Mouse (Mus musculus) kidney, adult 11 months (tissue): Measurements from ENCODE around the gene Mus81.
"Not testable (repeated sequence)": the region's sequence is repeated elsewhere in the genome, so short reads cannot be mapped to it uniquely, and the experiment has no call there.

Experiments used
- DNase-seq: peaks from one replicate; pipeline ENCODE4 v3.0.0; 2022

Gene Mus81

GRCm38 (mm10) chr19:5487768-5488550 is at the start of gene Mus81:
TSS of gene Mus81 (minus strand) at chr19:5488402.
- DNase-seq: peak; percentile 98

GRCm38 (mm10) chr19:5532520-5532919 is 44.3 kb upstream of the Mus81 start:
- DNase-seq: no peak

DNA sequence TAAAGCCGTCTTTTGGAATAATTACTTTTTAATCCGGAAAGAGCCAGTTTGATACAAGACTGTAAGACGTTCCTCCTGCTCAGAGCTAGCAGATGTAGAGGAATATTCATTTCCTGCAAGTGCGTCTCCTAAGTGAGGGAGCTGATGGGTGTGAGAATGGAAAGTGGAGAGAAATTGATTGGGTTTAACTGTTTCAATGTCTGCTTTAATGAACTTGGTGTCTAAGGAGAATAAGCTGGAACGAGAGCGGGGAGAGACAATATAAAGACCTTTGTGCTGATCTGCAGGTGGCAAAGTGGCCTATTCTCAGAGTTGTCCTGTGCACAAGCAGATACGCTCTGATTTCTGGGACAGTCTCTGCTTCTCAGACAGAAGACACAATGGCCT is 41.9 kb upstream of the Mus81 start:
- DNase-seq: no peak

DNA sequence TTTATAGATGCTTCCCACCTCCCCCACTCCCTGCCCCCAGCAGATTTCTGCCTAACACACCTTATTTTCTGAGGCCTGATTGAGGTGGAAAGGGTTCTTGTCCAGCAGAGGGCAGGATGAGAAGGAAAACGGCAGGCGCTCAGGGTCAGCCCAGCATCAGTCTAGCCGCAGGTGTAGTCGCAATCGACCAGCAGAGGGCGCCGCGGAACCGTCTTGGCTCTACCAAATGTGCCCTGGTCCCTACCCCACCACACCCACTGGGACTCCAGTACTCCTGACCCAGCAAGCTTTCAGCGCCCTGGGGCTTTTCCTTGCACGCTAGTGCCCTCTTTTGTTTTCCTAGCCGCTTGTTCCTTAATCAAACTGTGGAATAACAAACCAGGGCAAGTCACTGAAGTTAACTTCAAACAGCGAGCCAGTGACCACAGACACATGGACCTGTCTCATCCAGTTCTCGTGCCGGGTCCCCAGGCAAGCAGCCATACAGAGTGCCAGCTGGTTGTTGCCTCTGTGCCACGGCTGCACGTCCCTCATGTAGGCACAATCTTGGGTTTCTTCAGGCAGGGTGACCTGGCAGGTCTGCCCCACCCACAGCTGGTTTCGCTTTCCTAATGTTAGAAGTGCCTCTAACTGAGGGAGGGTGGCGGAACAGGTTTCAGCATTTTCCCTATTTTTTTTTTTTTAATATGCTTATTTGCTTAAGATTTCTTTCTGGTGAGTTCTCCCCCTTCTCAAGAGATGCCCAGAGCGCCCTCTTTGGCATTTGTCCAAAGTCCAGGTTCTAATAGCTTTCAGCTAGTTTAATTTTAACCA is 41.3 kb upstream of the Mus81 start:
- DNase-seq: peak; percentile 96

DNA sequence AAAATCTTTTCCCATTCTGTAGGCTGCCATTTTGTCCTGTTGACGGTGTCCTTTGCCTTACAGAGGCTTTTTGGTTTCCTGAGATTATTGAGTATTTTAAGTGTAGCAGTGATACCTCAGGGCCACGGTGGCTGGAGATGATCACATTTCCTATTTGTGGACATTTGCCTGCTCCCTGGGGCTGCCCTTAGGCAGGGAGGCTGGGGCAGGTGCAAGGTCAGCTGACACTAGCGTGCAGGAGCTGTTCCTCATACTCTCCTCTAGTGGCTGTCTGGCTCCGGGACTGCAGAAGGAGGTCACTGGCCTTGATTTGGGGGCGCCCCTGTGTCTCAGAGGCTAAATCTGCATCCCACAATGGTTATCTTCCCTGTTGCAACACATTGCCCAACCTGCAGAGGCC is 37.0 kb upstream of the Mus81 start:
- DNase-seq: no peak

DNA sequence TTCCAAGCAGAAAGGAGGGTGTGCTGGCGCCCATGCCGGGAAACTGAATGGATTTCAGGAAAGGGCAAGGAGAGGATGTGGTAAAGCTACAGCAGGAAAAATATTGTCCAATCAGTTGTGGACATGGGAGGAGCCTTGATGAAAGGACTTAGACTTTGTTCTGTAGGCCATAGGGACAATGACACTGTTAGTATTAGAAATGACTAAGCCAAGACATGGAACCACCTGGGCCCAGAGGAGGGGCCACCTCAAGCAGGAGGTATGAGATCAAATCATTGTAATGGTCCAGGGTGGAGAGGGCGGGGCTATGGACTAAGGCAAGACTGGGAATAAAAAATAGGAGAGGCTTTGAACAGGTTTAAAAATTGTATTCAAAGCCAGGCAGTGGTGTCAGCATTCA is 30.5 kb upstream of the Mus81 start:
- DNase-seq: no peak

DNA sequence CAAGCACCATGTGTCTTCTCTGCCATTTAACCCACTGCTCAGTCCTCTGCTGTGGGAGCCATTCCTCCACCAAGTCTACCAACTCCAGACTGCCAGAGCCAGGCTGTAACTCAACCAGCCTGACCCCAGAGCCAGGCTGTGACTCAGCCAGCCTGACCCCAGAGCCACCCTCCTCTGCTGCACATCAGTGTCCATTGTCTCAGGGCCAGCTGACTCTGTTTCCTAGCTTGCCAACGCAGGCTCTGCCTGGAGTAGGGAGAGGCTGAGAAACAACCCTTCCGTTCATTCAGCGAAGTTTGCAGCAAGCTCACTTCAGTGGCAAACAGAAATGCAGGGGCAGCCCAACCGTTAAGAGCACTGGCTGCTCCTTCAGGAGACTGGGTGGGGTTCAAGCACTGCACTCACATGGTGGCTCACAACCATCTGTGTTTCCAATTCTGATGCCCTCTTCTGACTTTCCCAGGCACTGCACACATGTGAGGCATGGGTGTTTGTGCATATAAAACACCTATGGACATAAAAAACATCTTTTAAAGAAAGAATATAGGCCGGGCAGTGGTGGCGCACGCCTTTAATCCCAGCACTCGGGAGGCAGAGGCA is 28.8 kb upstream of the Mus81 start:
- DNase-seq: no peak

GRCm38 (mm10) chr19:5515840-5516777 is 27.9 kb upstream of the Mus81 start:
- DNase-seq: no peak

GRCm38 (mm10) chr19:5513005-5513349 is 24.8 kb upstream of the Mus81 start:
- DNase-seq: no peak

GRCm38 (mm10) chr19:5512091-5513004 is 24.1 kb upstream of the Mus81 start:
- DNase-seq: no peak

DNA sequence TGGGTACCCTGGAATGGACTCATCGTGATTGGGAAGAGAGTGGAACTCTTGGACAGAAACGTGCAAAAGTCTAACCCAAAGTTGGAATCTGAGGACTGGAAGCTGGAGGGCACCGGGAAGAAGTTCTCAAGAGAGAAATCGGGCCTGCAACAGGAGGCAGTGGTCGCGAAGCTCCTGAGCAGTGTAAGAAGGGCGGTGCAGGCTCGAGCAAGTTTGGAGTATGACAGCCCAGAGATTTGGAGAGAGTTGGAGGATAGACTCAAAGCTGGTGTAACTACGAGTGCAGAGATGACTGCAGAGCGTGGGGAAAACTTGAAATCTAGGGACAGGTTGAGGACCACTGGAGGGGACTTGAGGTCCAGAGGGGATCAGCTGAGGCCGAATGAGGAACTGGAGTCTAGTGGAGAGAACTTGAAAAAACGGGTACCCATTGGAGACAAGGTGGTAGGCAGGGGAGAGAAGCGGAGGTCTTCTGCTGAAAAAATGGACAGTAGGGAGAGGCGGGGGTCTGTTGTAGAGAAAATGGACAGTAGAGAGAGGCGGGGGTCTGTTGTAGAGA is 23.0 kb upstream of the Mus81 start:
- DNase-seq: no peak

DNA sequence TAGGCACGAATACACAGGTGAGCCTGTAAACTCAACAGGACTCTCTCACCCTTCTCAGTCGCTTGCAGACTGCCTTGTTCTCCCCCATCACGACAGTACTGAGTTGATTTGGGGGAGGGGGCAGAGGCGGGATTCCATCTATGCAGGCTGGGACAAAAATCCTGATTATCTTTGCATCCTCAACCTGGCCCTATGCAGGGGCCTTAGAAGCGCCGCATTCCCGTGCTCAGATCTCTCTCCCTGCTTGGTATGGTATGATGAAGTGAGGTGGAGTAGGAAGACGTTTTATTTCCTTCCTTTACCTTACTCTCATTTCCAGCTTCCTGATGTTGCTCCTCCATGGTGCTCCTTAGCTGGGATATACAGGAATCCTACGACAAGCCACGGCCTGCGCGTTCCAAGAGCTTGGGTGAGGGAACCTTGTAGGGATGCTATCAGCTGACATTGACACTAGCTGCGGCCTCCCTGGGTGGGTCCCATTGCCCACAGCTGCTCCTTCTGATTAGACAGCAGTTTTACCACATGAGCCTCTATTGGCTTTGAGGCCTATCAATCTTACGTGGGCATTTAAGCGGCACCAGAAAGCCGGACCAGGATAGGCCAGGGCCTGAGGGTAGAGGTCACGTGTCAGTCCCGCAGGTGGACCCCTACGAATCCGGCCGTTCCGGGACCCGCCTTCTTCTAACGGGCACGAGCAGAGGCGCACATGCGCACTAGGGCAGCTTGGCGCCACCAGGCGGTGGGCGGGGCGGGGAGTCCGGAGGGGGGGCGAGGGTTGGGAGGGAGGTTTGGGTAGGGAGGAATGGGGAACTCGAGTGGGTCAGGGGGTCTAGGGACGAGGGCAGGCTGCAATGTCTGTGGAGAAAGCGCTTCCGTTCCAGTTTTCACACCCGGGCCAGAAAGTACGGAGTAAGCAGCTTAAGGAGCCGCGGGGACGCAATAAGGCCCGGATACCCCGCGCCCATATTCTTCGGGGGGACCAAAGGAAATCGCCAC is 22.1 kb upstream of the Mus81 start, which contains the start of gene Snx32:
TSS of gene Snx32 (minus strand) at position 508 of the 996 bp plus-strand sequence.
- peak; percentile 99 for DNase-seq

DNA sequence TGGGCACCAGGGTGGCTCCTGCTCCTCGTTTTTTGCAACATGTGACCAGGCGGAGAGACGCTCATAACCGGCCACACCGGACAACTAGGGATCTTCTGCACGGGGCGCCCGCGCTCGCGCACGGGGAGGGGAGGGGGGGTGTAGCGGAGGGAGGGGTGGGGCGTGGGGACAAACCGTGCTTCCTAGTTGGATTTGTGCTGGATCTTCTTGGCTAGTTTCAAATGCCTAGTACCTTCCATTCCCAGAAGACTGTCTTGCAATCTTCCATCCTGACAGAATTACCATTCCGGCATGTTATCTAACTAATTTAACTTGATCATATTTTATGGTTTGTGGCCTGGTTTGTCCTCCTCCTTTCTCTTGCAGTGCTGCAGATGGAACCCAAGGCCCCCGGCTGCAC is 15.5 kb upstream of the Mus81 start, which contains the start of gene 1700020D05Rik:
TSS of gene 1700020D05Rik (minus strand) at position 101 of the 400 bp plus-strand sequence.
- no peak for DNase-seq

- DNase-seq: no peak
Observed at GRCm38 (mm10) chr19:5500330-5500875, 12.2 kb upstream of the Mus81 start.

GRCm38 (mm10) chr19:5496052-5496370 is 7.8 kb upstream of the Mus81 start:
- DNase-seq: no peak

GRCm38 (mm10) chr19:5495353-5496051 is 7.3 kb upstream of the Mus81 start:
- DNase-seq: no peak

GRCm38 (mm10) chr19:5494314-5494713 is 6.1 kb upstream of the Mus81 start:
- peak; percentile 68 for DNase-seq

- not testable (repeated sequence) for DNase-seq
Observed at GRCm38 (mm10) chr19:5493301-5493721, 5.1 kb upstream of the Mus81 start.

DNA sequence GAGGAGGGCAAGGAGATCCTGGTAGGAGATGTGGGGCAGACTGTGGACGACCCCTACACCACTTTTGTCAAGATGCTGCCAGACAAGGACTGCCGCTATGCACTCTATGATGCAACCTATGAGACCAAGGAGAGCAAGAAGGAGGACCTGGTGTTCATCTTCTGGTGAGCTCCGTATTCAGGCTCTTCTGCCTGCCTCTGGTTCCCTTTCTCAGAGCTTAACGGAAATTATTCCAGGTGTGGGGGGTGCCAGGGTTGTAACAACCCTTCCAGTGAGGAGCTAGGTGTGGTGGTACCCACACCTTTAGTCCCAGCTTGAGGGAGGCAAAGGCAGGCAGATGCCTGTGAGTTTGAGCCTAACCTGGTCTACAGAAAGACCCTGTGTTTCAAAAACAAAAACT is 4.4 kb upstream of the Mus81 start:
- DNase-seq: no peak
